Mouse (Mus musculus) limb, embryonic 10.5 days (tissue): Measurements from ENCODE around the gene Fam13a. TPM values are rescaled to one million over a fixed set of nuclear protein-coding genes. Genes with fewer than 3 reads are reported as not detected.
A peak's percentile ranks its signal among the peaks of the same experiment; 100 is the strongest.

Experiments used
- DNase-seq: peaks from one replicate; pipeline ENCODE4 v3.0.0-alpha.2; 2017; ENCODE audit warnings: low spot score
- H3K27ac ChIP-seq: fragments of 300-500 bp; sonication (generic); 2 replicates; pipeline ENCODE4 v1.5.1; 2016; ENCODE audit warnings: mild to moderate bottlenecking
- H3K27me3 ChIP-seq: fragments of 300-500 bp; sonication (generic); 2 replicates; pipeline ENCODE4 v1.6.1; 2016; ENCODE audit warnings: low read depth, mild to moderate bottlenecking; ENCODE audit not compliant: poor library complexity, severe bottlenecking
- H3K36me3 ChIP-seq: fragments of 300-500 bp; sonication (generic); 2 replicates; pipeline ENCODE4 v1.6.1; 2016; ENCODE audit warnings: mild to moderate bottlenecking, moderate library complexity
- H3K4me1 ChIP-seq: fragments of 300-500 bp; sonication (generic); 2 replicates; pipeline ENCODE4 v1.6.1; 2016
- H3K4me3 ChIP-seq: fragments of 300-500 bp; sonication (generic); 2 replicates; pipeline ENCODE4 v1.5.1; 2016; ENCODE audit warnings: mild to moderate bottlenecking, moderate library complexity
- H3K9me3 ChIP-seq: fragments of 300-500 bp; sonication (generic); replicated peaks from 2 replicates; pipeline ENCODE4 v1.6.1; 2016; ENCODE audit warnings: mild to moderate bottlenecking
- WGBS: fragments of 180-500 bp; shearing (Covaris S2); methylation state at CpG from one replicate; pipeline ENCODE4 v1.1.7; 2016; 5-methylcytosine and 5-hydroxymethylcytosine counted together
- polyA plus RNA-seq: library from polyadenylated mRNA; unstranded; fragments of >200 nt; fragmentation: Nextera tagmentation; extraction: Ambion mirVana; gene quantifications from 2 replicates; pipeline ENCODE4 v1.2.1, GENCODE M21; 2016

The Fam13a gene
- polyA plus RNA-seq, 1 experiment from 2014 or later, result 2.5 TPM

- no peaks in the 10 kb centered on the region for H3K36me3 ChIP-seq
- H3K9me3 ChIP-seq, result no peaks in the 10 kb centered on the region
- no peak for DNase-seq
- no peak overlapping the region for H3K4me3 ChIP-seq
- WGBS, result 79% methylated on average over 6 of the region's 6 CpGs
- H3K4me1 ChIP-seq, result no peaks in the 10 kb centered on the region
- H3K27ac ChIP-seq, result no peak overlapping the region
- no peaks in the 10 kb centered on the region for H3K27me3 ChIP-seq
These were observed 103.6 kb downstream of the Fam13a start for GRCm38 (mm10) chr6:58920735-58921134.

DNA sequence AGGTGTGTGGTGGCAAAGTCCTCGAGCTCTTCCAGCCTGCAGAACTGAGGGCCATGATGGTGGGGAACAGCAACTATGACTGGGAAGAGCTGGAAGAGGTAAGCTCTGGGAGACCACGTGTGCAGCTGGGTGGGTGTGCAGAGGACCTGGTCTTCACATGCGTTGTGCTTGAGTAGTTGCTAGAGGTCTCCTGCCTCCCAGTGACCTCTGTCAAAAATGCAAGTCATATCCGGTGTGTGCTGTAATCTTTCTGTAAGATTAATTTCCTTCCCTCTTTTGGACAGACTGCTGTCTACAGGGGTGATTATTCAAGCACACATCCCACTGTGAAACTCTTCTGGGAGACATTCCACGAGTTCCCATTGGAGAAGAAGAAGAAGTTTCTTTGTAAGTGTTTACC, 107.9 kb downstream of the Fam13a start:
- Histone ChIP-seq H3K27me3 (no peaks in the 10 kb centered on the region), H3K4me1 (no peaks in the 10 kb centered on the region), H3K36me3 (no peaks in the 10 kb centered on the region), H3K9me3 (no peaks in the 10 kb centered on the region), H3K4me3 (no peak overlapping the region), H3K27ac (no peak overlapping the region)
- 93% methylated on average over 5 of the region's 5 CpGs for WGBS
- no peak for DNase-seq

- Histone ChIP-seq H3K4me3 (no peak overlapping the region), H3K27ac (no peak overlapping the region), H3K9me3 (no peaks in the 10 kb centered on the region), H3K27me3 (no peaks in the 10 kb centered on the region), H3K4me1 (no peaks in the 10 kb centered on the region), H3K36me3 (no peaks in the 10 kb centered on the region)
- no peak for DNase-seq
- 90% methylated on average over 5 of the region's 5 CpGs for WGBS
These were observed 110.4 kb downstream of the Fam13a start for GRCm38 (mm10) chr6:58913971-58914370.

DNA sequence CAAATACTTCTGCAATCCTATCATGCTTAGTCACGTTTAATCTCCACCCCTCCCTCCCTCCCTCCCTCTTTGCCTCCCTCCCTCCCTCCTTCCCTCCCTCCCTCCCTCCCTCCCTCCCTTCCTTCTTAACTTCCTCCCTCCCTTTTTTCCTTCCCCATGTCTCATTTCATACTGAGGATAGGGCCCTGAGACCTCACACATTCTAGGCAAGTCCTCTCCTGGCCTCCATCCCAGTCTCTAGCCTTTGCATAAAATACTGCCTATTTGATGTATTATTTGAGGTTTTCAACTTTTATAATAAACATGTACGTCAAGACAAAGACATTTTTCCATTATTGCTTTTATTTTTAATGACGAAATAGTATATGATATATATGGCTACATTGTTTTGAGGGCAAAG, 110.8 kb downstream of the Fam13a start:
- WGBS, result 72% methylated on average over 3 of the region's 3 CpGs
- no peaks in the 10 kb centered on the region for H3K36me3 ChIP-seq
- DNase-seq, result no peak
- H3K4me1 ChIP-seq, result no peaks in the 10 kb centered on the region
- H3K4me3 ChIP-seq, result no peak overlapping the region
- no peaks in the 10 kb centered on the region for H3K27me3 ChIP-seq
- no peaks in the 10 kb centered on the region for H3K9me3 ChIP-seq
- H3K27ac ChIP-seq, result no peak overlapping the region

DNA sequence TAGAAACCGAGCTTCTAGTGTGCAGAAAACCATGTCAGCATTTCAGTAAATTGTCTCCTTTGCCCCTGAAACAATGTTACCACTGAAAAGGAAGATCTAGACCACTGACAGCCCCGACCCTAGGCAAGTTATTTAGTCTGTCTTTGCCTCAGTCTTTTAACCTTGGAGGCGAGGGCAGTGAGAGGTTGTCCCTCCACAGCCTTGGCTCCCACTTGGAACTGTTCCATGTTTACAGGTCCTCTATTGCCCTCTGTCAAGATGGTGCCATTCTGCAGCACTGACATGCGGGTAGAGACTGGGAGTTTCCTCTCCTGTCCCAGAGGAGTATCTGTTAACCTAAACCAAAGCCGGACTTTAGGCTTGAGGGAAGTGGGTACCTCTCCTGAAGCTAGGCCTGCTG, 111.5 kb downstream of the Fam13a start:
- Histone ChIP-seq H3K27ac (no peak overlapping the region), H3K4me3 (no peak overlapping the region), H3K4me1 (no peaks in the 10 kb centered on the region), H3K27me3 (no peaks in the 10 kb centered on the region), H3K36me3 (no peaks in the 10 kb centered on the region), H3K9me3 (no peaks in the 10 kb centered on the region)
- 79% methylated on average over 5 of the region's 5 CpGs for WGBS
- DNase-seq, result no peak

GRCm38 (mm10) chr6:58907791-58908190, 116.6 kb downstream of the Fam13a start:
- Histone ChIP-seq H3K36me3 (peaks cover 11% of the 10 kb centered on the region), H3K4me3 (no peak overlapping the region), H3K9me3 (peaks cover 8% of the 10 kb centered on the region; the same call in 1 of the 2 replicates), H3K27ac (no peak overlapping the region), H3K4me1 (peaks cover 8% of the 10 kb centered on the region), H3K27me3 (peaks cover 12% of the 10 kb centered on the region; the same call in 1 of the 2 replicates)
- DNase-seq, result no peak
- WGBS, result 65% methylated on average over 2 of the region's 2 CpGs

- Histone ChIP-seq H3K4me3 (peak overlapping the region; percentile 57), H3K27ac (no peak overlapping the region), H3K27me3 (peaks cover 12% of the 10 kb centered on the region; the same call in 1 of the 2 replicates)
These were observed 117.0 kb downstream of the Fam13a start for GRCm38 (mm10) chr6:58907336-58907735.

GRCm38 (mm10) chr6:58906852-58907261, 117.5 kb downstream of the Fam13a start, which contains the start of gene Nap1l5:
Gene Nap1l5 (minus strand): TSS chr6:58907076.
- Histone ChIP-seq H3K36me3 (peaks cover 11% of the 10 kb centered on the region), H3K27me3 (peaks cover 12% of the 10 kb centered on the region; the same call in 1 of the 2 replicates), H3K9me3 (peaks cover 8% of the 10 kb centered on the region; the same call in 1 of the 2 replicates), H3K4me1 (peaks cover 12% of the 10 kb centered on the region), H3K4me3 (peak within 1 kb of the TSS; percentile 57), H3K27ac (0 out of 2 replicates have a peak within 1 kb of the TSS, but pooled peaks have one; percentile 19)
- WGBS, result 51% methylated on average over 34 of the region's 34 CpGs
- peak; percentile 37 for DNase-seq

More at GRCm38 (mm10) chr6:58907336-58907735, 117.0 kb downstream of the Fam13a start:
- 78% methylated on average over 8 of the region's 8 CpGs for WGBS
- H3K4me1 ChIP-seq, result peaks cover 8% of the 10 kb centered on the region
- H3K36me3 ChIP-seq, result peaks cover 11% of the 10 kb centered on the region
- no peak for DNase-seq
- peaks cover 8% of the 10 kb centered on the region; the same call in 1 of the 2 replicates for H3K9me3 ChIP-seq

GRCm38 (mm10) chr6:58904551-58904950, 119.8 kb downstream of the Fam13a start:
- Histone ChIP-seq H3K4me3 (no peak overlapping the region), H3K36me3 (peaks cover 11% of the 10 kb centered on the region)
- 44% methylated on average over 3 of the region's 3 CpGs for WGBS

DNA sequence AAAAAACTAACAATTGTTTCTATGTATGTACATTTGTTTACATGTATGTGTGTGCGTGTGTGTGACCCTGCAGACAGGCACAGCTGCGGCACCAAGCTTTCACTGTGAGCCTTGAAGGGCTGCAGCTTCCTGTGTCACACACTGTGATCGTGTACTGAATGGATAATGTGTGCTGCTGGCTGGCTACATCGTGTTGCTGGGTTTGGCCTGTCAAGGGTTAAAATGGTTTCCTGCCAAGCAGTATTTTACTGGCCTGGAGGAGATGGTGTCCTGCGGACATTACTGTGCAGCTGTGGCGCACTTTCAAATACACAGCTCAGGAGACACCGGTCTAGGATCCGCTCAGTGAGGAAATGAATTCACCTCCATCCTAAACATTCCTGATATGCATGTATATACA, 121.2 kb downstream of the Fam13a start:
- Histone ChIP-seq H3K9me3 (peaks cover 8% of the 10 kb centered on the region; the same call in 1 of the 2 replicates), H3K4me3 (no peak overlapping the region), H3K27me3 (peaks cover 12% of the 10 kb centered on the region; the same call in 1 of the 2 replicates), H3K27ac (no peak overlapping the region), H3K4me1 (peaks cover 14% of the 10 kb centered on the region), H3K36me3 (peaks cover 11% of the 10 kb centered on the region)
- 43% methylated on average over 8 of the region's 8 CpGs for WGBS
- DNase-seq, result peak; percentile 47

More at GRCm38 (mm10) chr6:58904551-58904950, 119.8 kb downstream of the Fam13a start:
- peaks cover 14% of the 10 kb centered on the region for H3K4me1 ChIP-seq
- no peak for DNase-seq
- peaks cover 8% of the 10 kb centered on the region; the same call in 1 of the 2 replicates for H3K9me3 ChIP-seq
- H3K27me3 ChIP-seq, result peaks cover 12% of the 10 kb centered on the region; the same call in 1 of the 2 replicates
- H3K27ac ChIP-seq, result no peak overlapping the region

DNA sequence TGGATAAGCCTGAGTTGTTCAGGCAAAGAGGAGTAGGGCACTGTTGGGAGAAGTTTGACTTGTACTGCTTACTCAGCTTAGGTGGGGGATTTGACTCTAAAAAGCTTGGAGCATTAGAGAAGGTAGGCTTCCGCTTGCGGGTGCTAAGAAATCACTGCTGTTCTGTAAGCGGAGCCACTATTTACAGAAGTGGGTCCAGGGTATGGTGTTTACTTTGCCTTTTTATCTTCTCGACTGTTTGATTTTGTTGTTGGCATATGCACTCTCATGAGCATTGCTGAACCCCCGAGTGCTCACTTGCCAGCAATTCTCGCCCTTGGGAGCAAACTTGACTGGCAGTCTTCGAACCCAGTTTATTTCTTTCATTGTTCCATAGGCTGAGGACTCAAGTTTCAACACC, 123.8 kb downstream of the Fam13a start:
- Histone ChIP-seq H3K27ac (no peak overlapping the region), H3K36me3 (no peaks in the 10 kb centered on the region), H3K9me3 (no peaks in the 10 kb centered on the region), H3K4me1 (peaks cover 11% of the 10 kb centered on the region), H3K4me3 (no peak overlapping the region), H3K27me3 (no peaks in the 10 kb centered on the region)
- 91% methylated on average over 7 of the region's 7 CpGs for WGBS
- DNase-seq, result no peak

GRCm38 (mm10) chr6:58899076-58899475, 125.3 kb downstream of the Fam13a start:
- 90% methylated on average over 3 of the region's 3 CpGs for WGBS
- no peaks in the 10 kb centered on the region for H3K9me3 ChIP-seq
- no peak overlapping the region for H3K27ac ChIP-seq
- no peaks in the 10 kb centered on the region for H3K36me3 ChIP-seq
- no peak overlapping the region for H3K4me3 ChIP-seq
- no peaks in the 10 kb centered on the region for H3K27me3 ChIP-seq
- peaks cover 11% of the 10 kb centered on the region for H3K4me1 ChIP-seq
- DNase-seq, result no peak

DNA sequence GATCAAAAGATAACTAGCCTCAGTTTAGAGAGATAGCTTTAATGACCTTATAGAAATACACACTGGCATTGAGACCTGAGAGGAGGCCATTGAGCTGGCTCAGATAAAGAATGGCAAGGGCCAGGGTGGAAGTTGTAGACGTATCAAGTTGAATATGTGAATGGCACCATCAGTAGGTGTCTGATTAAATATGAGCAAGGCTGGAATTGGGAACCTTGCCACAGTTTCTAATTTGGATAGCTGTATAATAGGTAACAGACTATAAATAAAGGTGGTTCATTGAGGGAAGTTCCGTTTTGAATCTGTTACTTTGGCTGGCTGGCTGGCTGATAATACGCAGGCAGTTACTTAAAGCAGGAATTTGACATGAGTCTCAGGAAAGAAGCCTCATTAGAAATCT, 127.7 kb downstream of the Fam13a start:
- Histone ChIP-seq H3K4me1 (no peaks in the 10 kb centered on the region), H3K27ac (no peak overlapping the region), H3K9me3 (no peaks in the 10 kb centered on the region), H3K4me3 (no peak overlapping the region), H3K36me3 (no peaks in the 10 kb centered on the region), H3K27me3 (no peaks in the 10 kb centered on the region)
- WGBS, result 85% methylated on average over 3 of the region's 3 CpGs
- DNase-seq, result no peak

- Histone ChIP-seq H3K27me3 (no peaks in the 10 kb centered on the region), H3K4me3 (no peak overlapping the region), H3K36me3 (no peaks in the 10 kb centered on the region), H3K27ac (no peak overlapping the region), H3K9me3 (no peaks in the 10 kb centered on the region), H3K4me1 (no peaks in the 10 kb centered on the region)
- WGBS, result 76% methylated on average over 4 of the region's 4 CpGs
- no peak for DNase-seq
These were observed 129.4 kb downstream of the Fam13a start for GRCm38 (mm10) chr6:58894994-58895393.
